Mouse (Mus musculus): ENCODE measurements at regions not wholly inside any gene's neighbourhood (a gene's known extent, or its start where the extent isn't known, plus 50 kb on each side); places are given as distances from the start of the nearest gene placed in this dataset.

GRCm38 (mm10) chr4:66478601-66479217 lies 74.3 kb upstream of the Astn2 start:
- TF ChIP-seq GABPA (IDR thresholded peaks at IDR 0.05; ENCODE audit: low read depth, low read length) (no peak), HCFC1 (IDR thresholded peaks at IDR 0.05; ENCODE audit: low read depth, low read length) (no peak), MAFK (IDR thresholded peaks at IDR 0.05; ENCODE audit: borderline replicate concordance, low read depth, low read length) (no peak), ETS1 (IDR thresholded peaks at IDR 0.05; ENCODE audit: low read depth, low read length) (no peak), ZC3H11A (IDR thresholded peaks at IDR 0.05; ENCODE audit: low read depth, low read length) (no peak), USF1 (IDR thresholded peaks at IDR 0.05; ENCODE audit: low read depth, low read length) (no peak), ZNF384 (IDR thresholded peaks at IDR 0.05; ENCODE audit: low read depth, low read length) (no peak)
